Mouse (Mus musculus) lung, adult 2 months (tissue): ENCODE measurements around the gene Pkp4.
"Not testable (repeated sequence)": the region's sequence is repeated elsewhere in the genome, so short reads cannot be mapped to it uniquely, and the experiment has no call there.

Experiments used
- CTCF ChIP-seq: fragments of 200-500 bp; IDR thresholded peaks from 2 replicates; pipeline ENCODE4 v1.5.1; 2011; ENCODE audit warnings: mild to moderate bottlenecking, low read length, control low read depth; ENCODE audit not compliant: insufficient read depth
- POLR2A ChIP-seq: fragments of 200-500 bp; IDR thresholded peaks from 2 replicates; pipeline ENCODE4 v1.6.1; 2011; ENCODE audit warnings: low read depth, mild to moderate bottlenecking, control low read depth, low read length, borderline replicate concordance; ENCODE audit errors: extremely low read depth

DNA sequence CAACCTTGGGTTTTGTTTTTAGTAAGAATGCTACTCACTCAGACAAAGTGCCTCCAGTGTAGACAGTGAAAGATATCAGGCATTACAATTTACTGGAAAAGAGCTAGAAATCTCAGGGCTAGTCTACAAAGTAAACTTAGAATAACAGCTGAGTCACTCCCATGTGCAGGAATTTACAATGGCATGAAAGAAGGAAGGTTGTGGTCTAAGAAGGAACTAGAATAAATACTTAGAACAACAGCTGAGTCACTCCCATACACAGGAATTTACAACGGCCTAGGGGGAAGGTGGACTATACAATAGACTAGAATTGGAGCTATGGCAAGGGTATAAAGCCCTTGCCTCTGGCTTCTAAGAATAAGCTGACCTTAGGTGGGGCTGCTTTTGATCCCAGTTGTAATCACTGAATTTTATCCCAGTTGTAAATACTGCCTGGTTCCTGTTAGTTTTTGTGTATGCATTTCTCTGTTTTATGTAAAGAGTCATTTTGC is 234.6 kb downstream of the Pkp4 start:
- TF ChIP-seq CTCF, POLR2A: not testable (repeated sequence)
